Mouse (Mus musculus): ENCODE results near the gene Gm20388. TPM values are rescaled to one million over a fixed set of nuclear protein-coding genes. Genes with fewer than 3 reads are reported as not detected.

The Gm20388 gene
- polyA plus RNA-seq, 1 experiment from 2014 or later, result 8.3 TPM

DNA sequence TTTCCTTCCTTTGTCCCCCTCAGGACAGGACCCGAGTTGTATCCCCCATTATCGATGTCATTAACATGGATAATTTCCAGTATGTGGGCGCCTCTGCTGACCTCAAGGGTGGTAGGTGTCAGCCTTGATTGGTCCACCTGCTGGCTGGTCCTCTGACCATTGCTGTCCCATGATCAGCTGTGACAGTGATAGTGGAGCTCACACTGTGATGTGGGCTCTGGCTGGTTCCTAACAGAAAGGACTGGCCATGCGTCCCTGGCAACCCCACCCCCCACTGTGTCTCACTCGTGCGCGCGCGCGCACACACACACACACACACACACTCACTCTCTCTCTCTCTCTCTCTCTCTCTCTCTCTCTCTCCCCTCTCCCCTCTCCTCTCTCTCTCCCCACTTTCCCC, 4419.0 kb downstream of the Gm20388 start:
- no peaks in the 10 kb centered on the region for H3K9me3 ChIP-seq (ENCODE audit: control insufficient read depth, low read length)
- H3K27me3 ChIP-seq (replicated peaks; ENCODE audit: control insufficient read depth, insufficient read depth, low read length), result no peaks in the 10 kb centered on the region
- H3K9ac ChIP-seq (ENCODE audit: low read length), result no peak overlapping the region
- H3K27ac ChIP-seq (ENCODE audit: low read depth), result no peak overlapping the region
- no peak for ATAC-seq (replicated peaks; ENCODE audit: low FRiP score, low TSS enrichment, low read depth)
- H3K36me3 ChIP-seq (ENCODE audit: control insufficient read depth, insufficient read depth, low read length), result peaks cover 70% of the 10 kb centered on the region
- H3K4me3 ChIP-seq (ENCODE audit: low read depth, low read length), result no peak overlapping the region
- no peaks in the 10 kb centered on the region for H3K4me1 ChIP-seq (replicated peaks; ENCODE audit: control insufficient read depth, insufficient read depth, low read length)
- WGBS, result 71% methylated on average over 10 of the region's 10 CpGs
- H3K4me2 ChIP-seq (ENCODE audit: low read length), result no peak overlapping the region
- DNase-seq (ENCODE audit: low spot score), result no peak

- 80% methylated on average over 2 of the region's 3 CpGs for WGBS
- no peak for DNase-seq (ENCODE audit: low spot score)
- Histone ChIP-seq H3K4me3 (ENCODE audit: low read depth, low read length) (no peak overlapping the region), H3K9ac (ENCODE audit: low read length) (no peak overlapping the region), H3K4me1 (replicated peaks; ENCODE audit: control insufficient read depth, insufficient read depth, low read length) (no peaks in the 10 kb centered on the region), H3K27ac (ENCODE audit: low read depth) (no peak overlapping the region), H3K9me3 (ENCODE audit: control insufficient read depth, low read length) (no peaks in the 10 kb centered on the region), H3K4me2 (ENCODE audit: low read length) (no peak overlapping the region), H3K27me3 (replicated peaks; ENCODE audit: control insufficient read depth, insufficient read depth, low read length) (no peaks in the 10 kb centered on the region), H3K36me3 (ENCODE audit: control insufficient read depth, insufficient read depth, low read length) (peaks cover 78% of the 10 kb centered on the region)
- ATAC-seq (replicated peaks; ENCODE audit: low FRiP score, low TSS enrichment, low read depth), result no peak
Observed at GRCm38 (mm10) chr8:124330433-124330832, 4419.8 kb downstream of the Gm20388 start.

DNA sequence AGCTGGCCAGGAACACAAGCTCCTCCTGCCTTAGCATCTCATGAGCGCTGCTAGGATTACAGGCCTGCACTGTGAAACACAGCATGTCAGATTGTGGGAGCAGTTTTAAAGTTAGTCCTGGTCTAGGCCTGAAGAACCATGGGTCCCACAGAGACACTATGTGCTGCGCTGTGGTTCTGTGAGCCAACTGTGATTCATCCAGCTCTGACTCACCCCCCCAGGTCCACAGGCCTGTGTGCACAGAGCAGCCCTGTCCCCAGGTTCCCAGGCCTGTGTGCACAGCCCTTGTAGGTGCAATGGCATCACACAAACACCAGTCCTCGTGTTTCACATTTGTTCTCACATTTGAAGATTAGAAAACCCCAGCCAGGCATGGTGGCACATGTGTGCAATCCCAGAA, 4420.5 kb downstream of the Gm20388 start:
- Histone ChIP-seq H3K27ac (ENCODE audit: low read depth) (no peak overlapping the region), H3K4me2 (ENCODE audit: low read length) (no peak overlapping the region), H3K27me3 (replicated peaks; ENCODE audit: control insufficient read depth, insufficient read depth, low read length) (no peaks in the 10 kb centered on the region), H3K9me3 (ENCODE audit: control insufficient read depth, low read length) (no peaks in the 10 kb centered on the region), H3K36me3 (ENCODE audit: control insufficient read depth, insufficient read depth, low read length) (peaks cover 78% of the 10 kb centered on the region), H3K4me3 (ENCODE audit: low read depth, low read length) (no peak overlapping the region), H3K4me1 (replicated peaks; ENCODE audit: control insufficient read depth, insufficient read depth, low read length) (no peaks in the 10 kb centered on the region), H3K9ac (ENCODE audit: low read length) (no peak overlapping the region)
- ATAC-seq (replicated peaks; ENCODE audit: low FRiP score, low TSS enrichment, low read depth) (no peak), DNase-seq (ENCODE audit: low spot score) (no peak)
- 90% methylated on average over 3 of the region's 3 CpGs for WGBS

- peaks cover 77% of the 10 kb centered on the region for H3K36me3 ChIP-seq (ENCODE audit: control insufficient read depth, insufficient read depth, low read length)
- H3K4me2 ChIP-seq (ENCODE audit: low read length), result no peak overlapping the region
- no peaks in the 10 kb centered on the region for H3K27me3 ChIP-seq (replicated peaks; ENCODE audit: control insufficient read depth, insufficient read depth, low read length)
- H3K27ac ChIP-seq (ENCODE audit: low read depth), result no peak overlapping the region
- no peak overlapping the region for H3K9ac ChIP-seq (ENCODE audit: low read length)
- ATAC-seq (replicated peaks; ENCODE audit: low FRiP score, low TSS enrichment, low read depth), result no peak
- DNase-seq (ENCODE audit: low spot score), result no peak
- 82% methylated on average over 11 of the region's 11 CpGs for WGBS
- H3K4me1 ChIP-seq (replicated peaks; ENCODE audit: control insufficient read depth, insufficient read depth, low read length), result no peaks in the 10 kb centered on the region
- no peaks in the 10 kb centered on the region for H3K9me3 ChIP-seq (ENCODE audit: control insufficient read depth, low read length)
- H3K4me3 ChIP-seq (ENCODE audit: low read depth, low read length), result no peak overlapping the region
Observed at GRCm38 (mm10) chr8:124331706-124332105, 4421.1 kb downstream of the Gm20388 start.

- Histone ChIP-seq H3K4me1 (replicated peaks; ENCODE audit: control insufficient read depth, insufficient read depth, low read length) (no peaks in the 10 kb centered on the region), H3K4me3 (ENCODE audit: low read depth, low read length) (no peak overlapping the region), H3K36me3 (ENCODE audit: control insufficient read depth, insufficient read depth, low read length) (peaks cover 84% of the 10 kb centered on the region), H3K4me2 (ENCODE audit: low read length) (no peak overlapping the region), H3K9ac (ENCODE audit: low read length) (no peak overlapping the region), H3K27me3 (replicated peaks; ENCODE audit: control insufficient read depth, insufficient read depth, low read length) (no peaks in the 10 kb centered on the region), H3K27ac (ENCODE audit: low read depth) (no peak overlapping the region), H3K9me3 (ENCODE audit: control insufficient read depth, low read length) (no peaks in the 10 kb centered on the region)
- ATAC-seq (replicated peaks; ENCODE audit: low FRiP score, low TSS enrichment, low read depth) (no peak), DNase-seq (ENCODE audit: low spot score) (no peak)
- WGBS, result 94% methylated on average over 13 of the region's 13 CpGs
Observed at GRCm38 (mm10) chr8:124336302-124336701, 4425.7 kb downstream of the Gm20388 start.

- Histone ChIP-seq H3K36me3 (ENCODE audit: control insufficient read depth, insufficient read depth, low read length) (peaks cover 82% of the 10 kb centered on the region), H3K27ac (ENCODE audit: low read depth) (no peak overlapping the region), H3K4me2 (ENCODE audit: low read length) (no peak overlapping the region), H3K9me3 (ENCODE audit: control insufficient read depth, low read length) (no peaks in the 10 kb centered on the region), H3K9ac (ENCODE audit: low read length) (no peak overlapping the region), H3K4me1 (replicated peaks; ENCODE audit: control insufficient read depth, insufficient read depth, low read length) (no peaks in the 10 kb centered on the region), H3K27me3 (replicated peaks; ENCODE audit: control insufficient read depth, insufficient read depth, low read length) (no peaks in the 10 kb centered on the region), H3K4me3 (ENCODE audit: low read depth, low read length) (no peak overlapping the region)
- DNase-seq (ENCODE audit: low spot score) (no peak), ATAC-seq (replicated peaks; ENCODE audit: low FRiP score, low TSS enrichment, low read depth) (no peak)
- 91% methylated on average over 3 of the region's 3 CpGs for WGBS
Observed at GRCm38 (mm10) chr8:124339742-124340141, 4429.1 kb downstream of the Gm20388 start.

GRCm38 (mm10) chr8:124340360-124341068, 4429.9 kb downstream of the Gm20388 start:
- Histone ChIP-seq H3K4me2 (ENCODE audit: low read length) (no peak overlapping the region), H3K4me1 (replicated peaks; ENCODE audit: control insufficient read depth, insufficient read depth, low read length) (no peaks in the 10 kb centered on the region), H3K4me3 (ENCODE audit: low read depth, low read length) (no peak overlapping the region), H3K27me3 (replicated peaks; ENCODE audit: control insufficient read depth, insufficient read depth, low read length) (no peaks in the 10 kb centered on the region), H3K36me3 (ENCODE audit: control insufficient read depth, insufficient read depth, low read length) (peaks cover 80% of the 10 kb centered on the region), H3K9ac (ENCODE audit: low read length) (no peak overlapping the region), H3K27ac (ENCODE audit: low read depth) (no peak overlapping the region), H3K9me3 (ENCODE audit: control insufficient read depth, low read length) (no peaks in the 10 kb centered on the region)
- ATAC-seq (replicated peaks; ENCODE audit: low FRiP score, low TSS enrichment, low read depth) (no peak), DNase-seq (ENCODE audit: low spot score) (no peak)
- 81% methylated on average over 17 of the region's 17 CpGs for WGBS

DNA sequence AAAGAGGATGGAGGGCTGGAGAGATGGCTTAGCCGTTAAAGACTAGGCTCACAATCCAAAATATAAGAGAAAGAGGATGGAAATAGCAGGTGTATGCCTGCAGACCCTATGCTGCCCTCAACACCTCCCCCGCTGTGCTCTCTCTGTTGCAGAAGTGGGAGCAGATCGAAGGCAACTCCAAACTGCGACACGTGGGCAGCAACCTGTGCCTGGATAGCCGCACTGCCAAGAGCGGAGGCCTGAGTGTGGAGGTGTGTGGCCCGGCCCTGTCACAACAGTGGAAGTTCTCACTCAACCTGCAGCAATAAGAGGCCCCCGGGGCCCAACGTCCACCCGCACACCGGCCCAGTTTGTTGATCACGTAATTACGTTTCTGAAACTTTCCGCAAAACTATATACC, 4432.5 kb downstream of the Gm20388 start:
- WGBS, result 94% methylated on average over 15 of the region's 15 CpGs
- H3K9ac ChIP-seq (ENCODE audit: low read length), result no peak overlapping the region

DNA sequence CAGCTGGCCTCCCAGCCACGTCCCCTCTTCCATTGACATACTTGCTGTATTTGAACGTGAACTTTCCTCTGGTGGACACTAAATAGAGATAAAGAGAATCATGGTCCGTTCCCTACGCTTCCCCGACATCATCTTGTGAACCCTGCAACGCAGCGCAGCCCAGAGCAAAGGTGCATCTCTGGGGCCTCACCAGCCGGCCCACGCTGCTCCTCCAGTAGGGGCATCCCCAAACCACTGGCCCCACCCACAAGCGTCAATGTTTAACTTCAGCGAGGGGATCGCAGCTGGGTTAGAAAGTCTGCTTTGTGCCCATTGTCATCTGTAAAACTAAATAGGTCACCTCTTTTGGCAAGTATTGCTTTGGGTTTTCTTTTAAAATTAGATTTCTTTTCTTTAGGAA, 4433.4 kb downstream of the Gm20388 start:
- Histone ChIP-seq H3K27me3 (replicated peaks; ENCODE audit: control insufficient read depth, insufficient read depth, low read length) (no peaks in the 10 kb centered on the region), H3K9me3 (ENCODE audit: control insufficient read depth, low read length) (no peaks in the 10 kb centered on the region), H3K36me3 (ENCODE audit: control insufficient read depth, insufficient read depth, low read length) (peaks cover 51% of the 10 kb centered on the region), H3K4me1 (replicated peaks; ENCODE audit: control insufficient read depth, insufficient read depth, low read length) (no peaks in the 10 kb centered on the region), H3K4me2 (ENCODE audit: low read length) (no peak overlapping the region), H3K9ac (ENCODE audit: low read length) (no peak overlapping the region), H3K4me3 (ENCODE audit: low read depth, low read length) (no peak overlapping the region), H3K27ac (ENCODE audit: low read depth) (no peak overlapping the region)
- 81% methylated on average over 12 of the region's 12 CpGs for WGBS
- no peak for DNase-seq (ENCODE audit: low spot score)
- ATAC-seq (replicated peaks; ENCODE audit: low FRiP score, low TSS enrichment, low read depth), result no peak

More for the DNA sequence above, 4432.5 kb downstream of the Gm20388 start:
- Histone ChIP-seq H3K36me3 (ENCODE audit: control insufficient read depth, insufficient read depth, low read length) (peaks cover 59% of the 10 kb centered on the region), H3K4me3 (ENCODE audit: low read depth, low read length) (no peak overlapping the region), H3K4me2 (ENCODE audit: low read length) (no peak overlapping the region), H3K27me3 (replicated peaks; ENCODE audit: control insufficient read depth, insufficient read depth, low read length) (no peaks in the 10 kb centered on the region), H3K27ac (ENCODE audit: low read depth) (no peak overlapping the region), H3K9me3 (ENCODE audit: control insufficient read depth, low read length) (no peaks in the 10 kb centered on the region), H3K4me1 (replicated peaks; ENCODE audit: control insufficient read depth, insufficient read depth, low read length) (no peaks in the 10 kb centered on the region)
- DNase-seq (ENCODE audit: low spot score) (no peak), ATAC-seq (replicated peaks; ENCODE audit: low FRiP score, low TSS enrichment, low read depth) (no peak)
